Mouse (Mus musculus) olfactory bulb, adult 2 months (tissue): ENCODE measurements around the gene Ppp1r14b.

Experiments used
- CTCF ChIP-seq: fragments of 200-500 bp; IDR thresholded peaks from 2 replicates; pipeline ENCODE4 v1.5.1; 2012; ENCODE audit warnings: low read depth, mild to moderate bottlenecking, low read length, moderate library complexity; ENCODE audit not compliant: insufficient read depth
- POLR2A ChIP-seq: fragments of 200-500 bp; IDR thresholded peaks from 2 replicates; pipeline ENCODE4 v1.6.1; 2012; ENCODE audit warnings: mild to moderate bottlenecking, low read depth, low read length, moderate library complexity; ENCODE audit not compliant: insufficient read depth

DNA sequence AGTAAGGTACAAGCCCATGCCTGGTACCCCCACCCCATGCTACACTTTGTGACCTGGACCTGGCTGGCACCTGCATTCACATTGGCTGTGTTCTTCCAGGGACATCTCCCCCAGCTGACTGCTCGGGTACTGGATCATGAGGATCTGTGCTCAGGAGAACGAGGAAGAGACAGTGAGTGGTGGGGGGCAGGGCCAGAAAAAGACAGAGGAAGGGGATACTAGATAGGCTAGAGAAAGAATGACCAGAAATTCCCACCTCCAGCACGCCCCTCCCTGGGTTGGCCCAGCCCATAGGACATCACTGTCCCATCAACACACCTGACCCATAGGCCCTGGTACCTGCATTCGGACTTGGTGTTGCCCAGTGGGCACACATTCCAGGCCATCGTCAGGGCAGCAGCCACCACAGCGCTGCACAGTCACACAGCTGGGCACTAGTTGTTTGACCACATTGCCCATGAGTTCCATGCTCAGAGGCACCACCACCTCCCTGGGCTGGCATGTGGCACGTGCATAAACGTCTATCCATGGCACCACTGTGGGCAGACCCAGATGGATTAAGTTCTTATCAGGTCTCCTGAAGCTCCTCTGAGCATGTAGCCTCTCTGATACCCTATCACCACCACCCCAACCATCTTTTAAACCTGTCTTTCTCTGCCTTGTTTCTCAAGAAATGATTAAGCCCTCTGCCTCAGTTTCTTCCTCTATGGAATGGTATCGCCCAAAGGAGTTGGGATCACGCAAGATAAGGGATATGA is 11.4 kb downstream of the Ppp1r14b start:
- TF ChIP-seq POLR2A, result no peak
- no peak for TF ChIP-seq CTCF
